Mouse (Mus musculus) erythroid progenitor cell, adult 5-6 weeks (primary cell): ENCODE measurements around the gene Gng12. TPM values are rescaled to one million over a fixed set of nuclear protein-coding genes. Genes with fewer than 3 reads are reported as not detected.
A peak's percentile ranks its signal among the peaks of the same experiment; 100 is the strongest.
"Not testable (repeated sequence)": the region's sequence is repeated elsewhere in the genome, so short reads cannot be mapped to it uniquely, and the experiment has no call there.

ENCODE experiments used
- ATAC-seq: replicated peaks from 2 replicates; pipeline ENCODE4 v1.8.0; 2016; ENCODE audit warnings: moderate number of reproducible peaks, mild to moderate bottlenecking, moderate TSS enrichment, inconsistent platforms; ENCODE audit not compliant: poor library complexity, low FRiP score, severe bottlenecking
- total RNA-seq, 2 experiments: library from RNA; stranded (forward) in 1 of 2; stranded (reverse) in 1 of 2; fragments of 150-400 nt in 1 of 2; fragments of 186-747, 209-891 nt in 1 of 2; gene quantifications; 2 replicates each; pipeline versions ENCODE4 v1.2.3 to v1.2.4; 2015 to 2017; ENCODE audit warnings: low replicate concordance in 2 of 2

The Gng12 gene
- total RNA-seq (2015; ENCODE audit: low replicate concordance) = 12.3 and 30.2 TPM in 2 replicates
- total RNA-seq (2017; ENCODE audit: low replicate concordance) = 4.9 and 8.2 TPM in 2 replicates

GRCm38 (mm10) chr6:66896119-66896920 lies at the start of gene Gng12:
Gng12 (plus strand) TSS chr6:66896397.
- ATAC-seq = peak; percentile 93

- no peak for ATAC-seq
These were observed 47.3 kb upstream of the Gng12 start for GRCm38 (mm10) chr6:66848936-66849335.

GRCm38 (mm10) chr6:66856236-66856635 lies 40.0 kb upstream of the Gng12 start:
- no peak for ATAC-seq

- ATAC-seq = no peak
These were observed 37.8 kb upstream of the Gng12 start for GRCm38 (mm10) chr6:66858356-66858755.

- no peak for ATAC-seq
These were observed 36.8 kb upstream of the Gng12 start for GRCm38 (mm10) chr6:66859391-66859790.

GRCm38 (mm10) chr6:66864463-66864862 lies 31.7 kb upstream of the Gng12 start:
- ATAC-seq = no peak

- ATAC-seq = no peak
These were observed 29.9 kb upstream of the Gng12 start for GRCm38 (mm10) chr6:66866295-66866694.

GRCm38 (mm10) chr6:66877048-66877447 lies 19.1 kb upstream of the Gng12 start:
- ATAC-seq = not testable (repeated sequence)

GRCm38 (mm10) chr6:66890349-66891158 lies 5.6 kb upstream of the Gng12 start:
- ATAC-seq = no peak

- ATAC-seq = no peak
These were observed 2.2 kb upstream of the Gng12 start for GRCm38 (mm10) chr6:66893950-66894349.

GRCm38 (mm10) chr6:66894999-66895398 lies 1.2 kb upstream of the Gng12 start:
- ATAC-seq = no peak

- ATAC-seq = peak; percentile 63
These were observed 886 bp downstream of the Gng12 start for GRCm38 (mm10) chr6:66896921-66897645.

GRCm38 (mm10) chr6:66897994-66898393 lies 1.8 kb downstream of the Gng12 start:
- ATAC-seq = no peak

GRCm38 (mm10) chr6:66901926-66902325 lies 5.7 kb downstream of the Gng12 start:
- no peak for ATAC-seq

- ATAC-seq = no peak
These were observed 7.0 kb downstream of the Gng12 start for GRCm38 (mm10) chr6:66903206-66903605.

- ATAC-seq = no peak
These were observed 7.5 kb downstream of the Gng12 start for GRCm38 (mm10) chr6:66903720-66904119.

- ATAC-seq = no peak
These were observed 10.0 kb downstream of the Gng12 start for GRCm38 (mm10) chr6:66906244-66906643.

- no peak for ATAC-seq
These were observed 12.3 kb downstream of the Gng12 start for GRCm38 (mm10) chr6:66908327-66908973.

GRCm38 (mm10) chr6:66910493-66911435 lies 14.6 kb downstream of the Gng12 start:
- ATAC-seq = no peak
